Mouse (Mus musculus): Measurements from ENCODE around the gene Tgm1.

DNA sequence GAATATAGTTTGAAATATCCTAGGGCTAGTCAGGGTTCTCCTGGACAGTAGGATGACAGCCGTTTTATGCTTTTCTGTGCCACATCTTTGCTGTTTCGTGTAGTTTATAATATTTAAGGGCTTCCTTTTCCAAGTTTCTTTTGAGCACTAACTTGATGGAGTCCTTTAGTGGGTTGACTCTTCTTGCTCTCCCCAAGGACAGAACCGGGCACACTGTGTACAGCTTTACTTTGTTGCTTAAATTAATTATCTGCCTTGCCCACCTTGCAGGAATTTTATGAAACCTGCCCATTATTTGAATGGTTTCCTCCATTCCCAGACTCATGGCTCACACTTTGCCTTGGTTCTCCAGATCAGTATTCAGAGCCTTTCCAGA lies 31.6 kb downstream of the Tgm1 start:
- TF ChIP-seq CTCF (IDR thresholded peaks at IDR 0.05; ENCODE audit: low read depth, low read length): no peak
- no peak for TF ChIP-seq POLR2A (IDR thresholded peaks at IDR 0.05; ENCODE audit: borderline replicate concordance, low read depth, low read length)

Measured in bone marrow macrophage, adult 2 months (primary cell).